Comparison of ENCODE assay signal across 22 mouse cellular contexts in the genomic region with DNA sequence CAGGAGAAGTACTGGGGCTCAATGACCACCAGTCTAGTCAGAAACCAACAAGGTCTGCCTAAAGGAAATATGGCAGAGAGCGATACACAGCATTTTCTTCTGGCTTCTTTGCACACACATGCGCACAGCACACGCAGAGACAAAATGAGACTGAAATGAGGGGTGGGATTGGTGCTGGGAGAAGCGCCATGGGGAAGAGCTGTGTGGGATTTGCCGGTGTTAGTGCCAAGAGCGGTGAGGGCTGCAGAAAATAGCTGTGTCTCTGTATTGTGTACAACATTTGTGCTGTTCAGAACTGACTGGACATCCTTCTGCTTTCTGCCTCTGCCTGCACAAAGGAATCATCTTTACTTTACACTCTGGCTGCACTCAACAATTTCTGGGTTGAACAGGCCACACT. TPM values are rescaled to one million over a fixed set of nuclear protein-coding genes. Genes with fewer than 3 reads are reported as not detected.
DNase-seq lines count a peak whose midpoint lies in the region; ATAC-seq and TF ChIP-seq lines count a peak whose summit lies in the region.
"Had no signal": no experiment of that assay in that cellular context is flagged by ENCODE, and none has a peak within 500 bp of the region (broad histone marks: within the 10 kb centered on the region; RNA-seq: fewer than 3 reads in every experiment).

No protein-coding gene starts in this region.

- H3K4me3 ChIP-seq in hindbrain, embryonic 14.5 days (replicated peaks; ENCODE audit: low read length): no peak overlapping the region
- H3K4me3 ChIP-seq in hindbrain, embryonic 12.5 days: no peak overlapping the region
- no peak overlapping the region for H3K4me3 ChIP-seq in midbrain, postnatal 0 days (ENCODE audit: low read depth, low read length)
- no peak overlapping the region for H3K4me3 ChIP-seq in midbrain, embryonic 10.5 days
- H3K4me3 ChIP-seq in hindbrain, postnatal 0 days (ENCODE audit: low read length): no peak overlapping the region
- H3K4me3 ChIP-seq: embryonic facial prominence, embryonic 12.5 days; gastrocnemius, adult 2 months; limb, embryonic 12.5 days; myocyte; stomach, embryonic 15.5 days had no signal

- no peaks in the 10 kb centered on the region for H3K27me3 ChIP-seq in hindbrain, embryonic 14.5 days (ENCODE audit: control insufficient read depth, insufficient read depth, low read length)
- peaks cover 45% of the 10 kb centered on the region for H3K27me3 ChIP-seq in hindbrain, embryonic 12.5 days
- H3K27me3 ChIP-seq in midbrain, postnatal 0 days (ENCODE audit: insufficient read depth, low read length): no peaks in the 10 kb centered on the region
- peaks cover 84% of the 10 kb centered on the region for H3K27me3 ChIP-seq in midbrain, embryonic 10.5 days (ENCODE audit: low read depth, poor library complexity, severe bottlenecking)
- no peaks in the 10 kb centered on the region for H3K27me3 ChIP-seq in hindbrain, postnatal 0 days (ENCODE audit: insufficient read depth, low read length)

- no peaks in the 10 kb centered on the region for H3K9me3 ChIP-seq in hindbrain, embryonic 14.5 days (ENCODE audit: control insufficient read depth, low read length)
- H3K9me3 ChIP-seq in hindbrain, embryonic 12.5 days (replicated peaks): no peaks in the 10 kb centered on the region
- H3K9me3 ChIP-seq in midbrain, postnatal 0 days (ENCODE audit: low read length): no peaks in the 10 kb centered on the region
- H3K9me3 ChIP-seq in midbrain, embryonic 10.5 days (replicated peaks): no peaks in the 10 kb centered on the region
- H3K9me3 ChIP-seq in hindbrain, postnatal 0 days (ENCODE audit: low read length): no peaks in the 10 kb centered on the region
- H3K9me3 ChIP-seq: embryonic facial prominence, embryonic 12.5 days; limb, embryonic 12.5 days; stomach, embryonic 15.5 days had no signal

- ATAC-seq in hindbrain, embryonic 14.5 days (ENCODE audit: low FRiP score): no peak
- no peak for ATAC-seq in hindbrain, embryonic 12.5 days (ENCODE audit: low FRiP score)
- no peak for ATAC-seq in midbrain, postnatal 0 days (ENCODE audit: low FRiP score)
- ATAC-seq in hindbrain, postnatal 0 days: no peak
- ATAC-seq: liver, postnatal 0 days; lung, postnatal 0 days had no signal

- no peak overlapping the region for H3K4me2 ChIP-seq in hindbrain, embryonic 14.5 days (replicated peaks)
- H3K4me2 ChIP-seq in hindbrain, embryonic 12.5 days (replicated peaks): no peak overlapping the region
- H3K4me2 ChIP-seq in midbrain, postnatal 0 days (ENCODE audit: low read depth, low read length, poor library complexity, severe bottlenecking): no peak overlapping the region
- H3K4me2 ChIP-seq in hindbrain, postnatal 0 days (ENCODE audit: low read depth, low read length): no peak overlapping the region
- H3K4me2 ChIP-seq: embryonic facial prominence, embryonic 12.5 days; limb, embryonic 12.5 days; liver, embryonic 11.5 days; stomach, embryonic 15.5 days had no signal

- no peak overlapping the region; the same call in 1 of the 2 replicates for H3K9ac ChIP-seq in hindbrain, embryonic 14.5 days
- no peak overlapping the region for H3K9ac ChIP-seq in hindbrain, embryonic 12.5 days
- H3K9ac ChIP-seq in midbrain, postnatal 0 days (replicated peaks; ENCODE audit: low read length, poor library complexity, severe bottlenecking): no peak overlapping the region
- no peak overlapping the region for H3K9ac ChIP-seq in hindbrain, postnatal 0 days (replicated peaks; ENCODE audit: low read length)
- H3K9ac ChIP-seq: embryonic facial prominence, embryonic 12.5 days; limb, embryonic 12.5 days; liver, postnatal 0 days; stomach, embryonic 15.5 days had no signal

- peak; percentile 41 for DNase-seq in cerebellum, adult 9-10 months
- no peak for DNase-seq in cerebellum, postnatal 4 days (ENCODE audit: low spot score in 2 of 2)
- DNase-seq in hindbrain, embryonic 14.5 days (ENCODE audit: low spot score): no peak
- DNase-seq in midbrain, postnatal 0 days (ENCODE audit: low spot score): no peak
- DNase-seq in midbrain, embryonic 10.5 days (ENCODE audit: low spot score): no peak
- no peak for DNase-seq in hindbrain, postnatal 0 days (ENCODE audit: low spot score)
- no peak for DNase-seq in thymus, postnatal 25 days
- DNase-seq: adrenal gland, postnatal 14 days; gastrocnemius, adult 2 months; heart, postnatal 36 days; kidney, adult 2 months; liver, postnatal 0 days; thymus, postnatal 36 days had no signal

- H3K4me1 ChIP-seq in hindbrain, embryonic 14.5 days (replicated peaks; ENCODE audit: control insufficient read depth, insufficient read depth, low read length): peaks cover 27% of the 10 kb centered on the region
- H3K4me1 ChIP-seq in hindbrain, embryonic 12.5 days: peaks cover 20% of the 10 kb centered on the region
- peaks cover 6% of the 10 kb centered on the region; the same call in 1 of the 2 replicates for H3K4me1 ChIP-seq in midbrain, postnatal 0 days (ENCODE audit: insufficient read depth, low read length)
- H3K4me1 ChIP-seq in midbrain, embryonic 10.5 days: peaks cover 18% of the 10 kb centered on the region
- no peaks in the 10 kb centered on the region; the same call in 1 of the 2 replicates for H3K4me1 ChIP-seq in hindbrain, postnatal 0 days (ENCODE audit: insufficient read depth, low read length)

- no peaks in the 10 kb centered on the region for H3K36me3 ChIP-seq in hindbrain, embryonic 14.5 days (replicated peaks; ENCODE audit: control insufficient read depth, insufficient read depth)
- H3K36me3 ChIP-seq in hindbrain, embryonic 12.5 days: no peaks in the 10 kb centered on the region
- no peaks in the 10 kb centered on the region for H3K36me3 ChIP-seq in midbrain, postnatal 0 days (ENCODE audit: insufficient read depth, low read length)
- no peaks in the 10 kb centered on the region for H3K36me3 ChIP-seq in midbrain, embryonic 10.5 days
- no peaks in the 10 kb centered on the region for H3K36me3 ChIP-seq in hindbrain, postnatal 0 days (ENCODE audit: insufficient read depth, low read length)
- H3K36me3 ChIP-seq: embryonic facial prominence, embryonic 12.5 days; limb, embryonic 12.5 days; stomach, embryonic 15.5 days had no signal

- H3K27ac ChIP-seq in hindbrain, embryonic 14.5 days: peak overlapping the region; percentile 41
- H3K27ac ChIP-seq in hindbrain, embryonic 12.5 days: no peak overlapping the region
- H3K27ac ChIP-seq in midbrain, postnatal 0 days (ENCODE audit: low read depth, low read length): peak overlapping the region; percentile 43
- H3K27ac ChIP-seq in midbrain, embryonic 10.5 days (replicated peaks): no peak overlapping the region
- H3K27ac ChIP-seq in hindbrain, postnatal 0 days: peak overlapping the region; percentile 70
- H3K27ac ChIP-seq: embryonic facial prominence, embryonic 12.5 days; gastrocnemius, adult 2 months; kidney, postnatal 0 days; limb, embryonic 12.5 days; macrophage; stomach, embryonic 15.5 days had no signal

- WGBS in hindbrain, embryonic 14.5 days: 83% methylated on average over 6 of the region's 6 CpGs
- 88% methylated on average over 6 of the region's 6 CpGs for WGBS in hindbrain, embryonic 12.5 days
- WGBS in midbrain, postnatal 0 days: 76% methylated on average over 6 of the region's 6 CpGs
- WGBS in midbrain, embryonic 10.5 days: 93% methylated on average over 6 of the region's 6 CpGs
- 55% methylated on average over 6 of the region's 6 CpGs for WGBS in hindbrain, postnatal 0 days

- no peak for TF ChIP-seq CTCF in midbrain, postnatal 0 days (IDR thresholded peaks at IDR 0.05)
- TF ChIP-seq CTCF in hindbrain, postnatal 0 days (IDR thresholded peaks at IDR 0.05; ENCODE audit: low read depth): no peak

RNA-seq across cellular contexts. Expression of a gene that starts 10.4 kb away (rescaled TPM):
- 32.2 and 33.1 TPM in 2 replicates for polyA plus RNA-seq in hindbrain, embryonic 14.5 days (2014; fragmentation: Nextera tagmentation; extraction: Ambion mirVana)
- polyA plus RNA-seq in hindbrain, embryonic 12.5 days (2016; fragmentation: Nextera tagmentation; extraction: Ambion mirVana): 47.3 and 49.1 TPM in 2 replicates
- 34.4 and 34.7 TPM in 2 replicates for total RNA-seq in midbrain, postnatal 0 days (2014; rRNA removed)
- polyA plus RNA-seq in midbrain, postnatal 0 days (2015; fragmentation: Nextera tagmentation; extraction: Ambion mirVana): 27.1 and 27.2 TPM in 2 replicates
- 26.0 and 31.1 TPM in 2 replicates for polyA plus RNA-seq in midbrain, embryonic 10.5 days (2016; fragmentation: Nextera tagmentation; extraction: Ambion mirVana)
- total RNA-seq in hindbrain, postnatal 0 days (2014; rRNA removed): 26.6 and 32.4 TPM in 2 replicates
- polyA plus RNA-seq in hindbrain, postnatal 0 days (2015; fragmentation: Nextera tagmentation; extraction: Ambion mirVana): 29.8 and 30.3 TPM in 2 replicates

Comparison
In these comparisons a context has a peak if more than half of its experiments do, and no peak if none do; other contexts are left out.
1. H3K27ac ChIP-seq: peak in hindbrain, embryonic 14.5 days (single experiment), midbrain, postnatal 0 days (single experiment) and hindbrain, postnatal 0 days (single experiment); none in hindbrain, embryonic 12.5 days (single experiment) and midbrain, embryonic 10.5 days (single experiment).